Mouse (Mus musculus) heart, embryonic 14.5 days (tissue): ENCODE measurements around the gene Spata32. TPM values are rescaled to one million over a fixed set of nuclear protein-coding genes. Genes with fewer than 3 reads are reported as not detected.
"Not testable (repeated sequence)": the region's sequence is repeated elsewhere in the genome, so short reads cannot be mapped to it uniquely, and the experiment has no call there.

Experiments used
- ATAC-seq: fragments of 200-750 bp; cut with Nextera tagmentation; 2 replicates; pipeline ENCODE4 v1.8.0; 2017; ENCODE audit warnings: low read depth, moderate TSS enrichment; ENCODE audit not compliant: insufficient number of reproducible peaks, insufficient read depth, low FRiP score
- H3K27ac ChIP-seq, 2 experiments: fragments of 200-500 bp in 1 of 2; fragments of 300-500 bp in 1 of 2; sonication (generic) in 1 of 2; replicated peaks in 1 of 2; 2 replicates each; pipeline ENCODE4 v1.5.1; 2012 to 2014; ENCODE audit warnings: low read depth in 2 of 2, low read length in 2 of 2, control low read depth in 1 of 2, mild to moderate bottlenecking in 1 of 2, mixed read lengths in 1 of 2; ENCODE audit not compliant: control insufficient read depth in 1 of 2, insufficient read depth in 1 of 2
- H3K27me3 ChIP-seq: fragments of 300-500 bp; sonication (generic); 2 replicates; pipeline ENCODE4 v1.6.1; 2014; ENCODE audit warnings: mild to moderate bottlenecking, low read length, control low read depth; ENCODE audit not compliant: control insufficient read depth, insufficient read depth
- H3K36me3 ChIP-seq: fragments of 300-500 bp; sonication (generic); 2 replicates; pipeline ENCODE4 v1.6.1; 2014; ENCODE audit warnings: mild to moderate bottlenecking, control low read depth, low read length, mixed read lengths; ENCODE audit not compliant: control insufficient read depth, insufficient read depth
- H3K4me1 ChIP-seq, 2 experiments: fragments of 200-500 bp in 1 of 2; fragments of 300-500 bp in 1 of 2; sonication (generic) in 1 of 2; 2 replicates each; pipeline ENCODE4 v1.6.1; 2012 to 2014; ENCODE audit warnings: low read length in 2 of 2, control low read depth in 1 of 2, mixed read lengths in 1 of 2; ENCODE audit not compliant: control insufficient read depth in 2 of 2, insufficient read depth in 2 of 2
- H3K4me2 ChIP-seq: fragments of 300-500 bp; sonication (generic); 2 replicates; pipeline ENCODE4 v1.6.1; 2014; ENCODE audit warnings: mild to moderate bottlenecking, low read length
- H3K4me3 ChIP-seq, 2 experiments: fragments of 200-500 bp in 1 of 2; fragments of 300-500 bp in 1 of 2; sonication (generic) in 1 of 2; 2 replicates each; pipeline ENCODE4 v1.5.1; 2012 to 2014; ENCODE audit warnings: low read length in 2 of 2, mild to moderate bottlenecking in 2 of 2, control low read depth in 1 of 2, low read depth in 1 of 2, moderate library complexity in 1 of 2; ENCODE audit not compliant: control insufficient read depth in 1 of 2, insufficient read depth in 1 of 2
- H3K9ac ChIP-seq: fragments of 300-500 bp; sonication (generic); 2 replicates; pipeline ENCODE4 v1.6.1; 2014; ENCODE audit warnings: mild to moderate bottlenecking, low read length
- H3K9me3 ChIP-seq: fragments of 300-500 bp; sonication (generic); 2 replicates; pipeline ENCODE4 v1.6.1; 2016; ENCODE audit warnings: low read length, control low read depth; ENCODE audit not compliant: control insufficient read depth
- WGBS: fragments of 180-500 bp; shearing (Covaris S2); extraction: QIAGEN DNeasy Blood & Tissue Kit; methylation state at CpG from one replicate; pipeline ENCODE4 v1.1.7; 2014; 5-methylcytosine and 5-hydroxymethylcytosine counted together
- polyA plus RNA-seq: library from polyadenylated mRNA; unstranded; fragments of >200 nt; fragmentation: Nextera tagmentation; extraction: Ambion mirVana; gene quantifications from 2 replicates; pipeline ENCODE4 v1.2.1, GENCODE M21; 2014

Spata32 gene
- polyA plus RNA-seq, 1 experiment from 2014 or later: not detected

DNA sequence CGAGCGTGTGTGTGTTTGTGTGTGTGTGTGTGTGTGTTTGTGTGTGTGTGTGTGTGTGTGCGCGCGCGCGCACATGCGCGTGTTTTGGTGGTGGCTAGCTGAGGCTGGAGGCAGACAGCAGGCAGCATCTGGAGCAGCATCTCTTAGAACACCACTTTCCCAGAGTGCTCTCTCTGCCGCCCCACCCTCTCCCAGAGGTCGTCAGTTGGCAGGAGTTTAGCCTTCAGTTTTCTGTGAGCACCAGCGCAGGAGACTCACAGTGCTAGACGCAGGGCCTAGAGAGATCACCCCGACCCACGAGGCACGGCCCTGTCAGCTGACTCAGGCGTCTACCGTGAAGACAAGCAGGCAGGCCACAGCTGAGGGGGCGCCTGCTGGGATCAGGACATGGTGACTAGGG is 12.4 kb upstream of the Spata32 start:
- ATAC-seq: no peak
- no peak overlapping the region for H3K27ac ChIP-seq
- H3K9me3 ChIP-seq: no peaks in the 10 kb centered on the region
- peaks cover 49% of the 10 kb centered on the region for H3K36me3 ChIP-seq
- no peaks in the 10 kb centered on the region for H3K27me3 ChIP-seq
- 85% methylated on average over 19 of the region's 19 CpGs for WGBS
- no peak overlapping the region for H3K4me3 ChIP-seq
- no peak overlapping the region for H3K9ac ChIP-seq
- no peak overlapping the region for H3K4me2 ChIP-seq
- no peaks in the 10 kb centered on the region for H3K4me1 ChIP-seq

DNA sequence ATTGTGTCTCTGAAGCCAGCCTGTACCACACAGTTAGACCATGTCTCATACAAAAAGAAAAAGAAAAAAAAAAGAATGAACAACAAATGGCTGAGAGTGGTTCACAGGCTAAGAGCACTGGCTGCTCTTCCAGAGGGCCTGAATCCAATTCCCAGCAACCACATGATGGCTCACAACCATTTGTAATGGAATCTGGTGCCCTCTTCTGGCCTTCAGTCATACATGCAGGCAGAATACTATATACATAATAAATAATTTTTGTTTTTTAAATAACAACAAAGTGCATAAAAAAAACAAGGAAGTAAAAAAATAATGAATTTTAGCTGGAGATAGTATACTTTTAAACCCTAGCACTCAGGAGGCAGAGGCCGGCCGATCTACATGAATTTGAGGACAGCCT is 11.4 kb upstream of the Spata32 start:
- WGBS: 91% methylated on average over 2 of the region's 2 CpGs
- Histone ChIP-seq H3K4me3 (no peak overlapping the region), H3K36me3 (peaks cover 59% of the 10 kb centered on the region)

GRCm38 (mm10) chr11:103223951-103224456 is 5.8 kb upstream of the Spata32 start:
- WGBS: 61% methylated on average over 18 of the region's 18 CpGs
- no peak overlapping the region for H3K4me3 ChIP-seq
- ATAC-seq: no peak
- no peaks in the 10 kb centered on the region for H3K9me3 ChIP-seq
- no peak overlapping the region for H3K4me2 ChIP-seq
- peaks cover 64% of the 10 kb centered on the region for H3K36me3 ChIP-seq
- H3K9ac ChIP-seq: no peak overlapping the region
- H3K27ac ChIP-seq: no peak overlapping the region; a peak in 1 of 4 replicates
- H3K27me3 ChIP-seq: no peaks in the 10 kb centered on the region
- H3K4me1 ChIP-seq: no peaks in the 10 kb centered on the region

More for the DNA sequence above, 11.4 kb upstream of the Spata32 start:
- no peak overlapping the region for H3K9ac ChIP-seq
- no peaks in the 10 kb centered on the region for H3K9me3 ChIP-seq
- no peak overlapping the region for H3K4me2 ChIP-seq
- no peaks in the 10 kb centered on the region for H3K4me1 ChIP-seq
- no peak for ATAC-seq
- no peaks in the 10 kb centered on the region for H3K27me3 ChIP-seq
- no peak overlapping the region for H3K27ac ChIP-seq

DNA sequence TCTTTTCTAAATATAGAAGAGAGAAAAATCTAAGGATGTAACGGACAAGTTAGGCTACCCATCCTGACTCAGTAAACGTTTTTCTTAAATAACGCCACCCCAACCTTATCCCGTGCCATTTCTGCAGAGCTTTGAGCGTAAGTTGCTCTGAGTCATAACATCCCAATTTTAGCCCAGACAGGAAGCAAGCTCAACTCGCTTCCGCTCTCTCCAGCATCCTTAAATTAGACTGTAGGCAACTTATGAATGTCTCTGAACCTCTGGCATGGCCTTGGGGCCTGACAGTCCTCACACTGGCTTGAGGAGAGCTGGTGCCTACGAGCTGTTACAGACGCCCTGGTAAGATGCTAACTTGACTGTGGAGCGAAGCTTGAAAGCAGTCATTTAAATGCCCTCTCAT is 5.2 kb upstream of the Spata32 start:
- Histone ChIP-seq H3K36me3 (peaks cover 61% of the 10 kb centered on the region), H3K27me3 (no peaks in the 10 kb centered on the region), H3K9me3 (no peaks in the 10 kb centered on the region), H3K27ac (no peak overlapping the region; a peak in 1 of 4 replicates), H3K4me1 (no peaks in the 10 kb centered on the region), H3K9ac (no peak overlapping the region), H3K4me3 (no peak overlapping the region), H3K4me2 (no peak overlapping the region)
- WGBS: 79% methylated on average over 10 of the region's 10 CpGs
- ATAC-seq: no peak

DNA sequence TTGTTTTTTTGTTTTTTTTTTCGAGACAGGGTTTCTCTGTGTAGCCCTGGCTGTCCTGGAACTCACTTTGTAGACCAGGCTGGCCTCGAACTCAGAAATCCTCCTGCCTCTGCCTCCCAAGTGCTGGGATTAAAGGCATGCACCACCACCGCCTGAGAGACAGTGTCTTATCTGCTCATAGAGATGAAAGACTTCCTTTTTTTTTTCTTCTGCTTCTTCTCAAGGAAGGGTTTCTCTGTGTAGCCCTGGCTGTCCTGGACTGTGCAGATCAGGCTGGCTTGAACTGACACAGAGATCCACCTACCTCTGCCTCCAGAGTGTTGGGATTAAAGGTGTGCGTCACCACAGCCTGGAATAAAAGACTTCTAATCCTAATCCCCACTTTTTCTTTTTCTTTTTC is 4.5 kb upstream of the Spata32 start:
- H3K9ac ChIP-seq, H3K27me3 ChIP-seq, ATAC-seq, H3K4me3 ChIP-seq, H3K27ac ChIP-seq, H3K4me1 ChIP-seq, H3K4me2 ChIP-seq, H3K9me3 ChIP-seq: not testable (repeated sequence)
- WGBS: 79% methylated on average over 4 of the region's 4 CpGs
- H3K36me3 ChIP-seq: peaks cover 61% of the 10 kb centered on the region

- Histone ChIP-seq H3K36me3 (peaks cover 48% of the 10 kb centered on the region), H3K27me3 (no peaks in the 10 kb centered on the region), H3K27ac (no peak overlapping the region), H3K4me3 (no peak overlapping the region), H3K4me1 (peaks cover 0 to 8% of the 10 kb centered on the region in 2 experiments; a peak in 1 of 4 replicates), H3K9ac (no peak overlapping the region), H3K9me3 (no peaks in the 10 kb centered on the region), H3K4me2 (no peak overlapping the region)
- 84% methylated on average over 6 of the region's 6 CpGs for WGBS
- ATAC-seq: no peak
Measured at GRCm38 (mm10) chr11:103221437-103221836, 3.2 kb upstream of the Spata32 start.

GRCm38 (mm10) chr11:103219995-103220394 is 1.8 kb upstream of the Spata32 start:
- Histone ChIP-seq H3K36me3 (peaks cover 38% of the 10 kb centered on the region), H3K4me2 (no peak overlapping the region), H3K4me1 (peaks cover 0 to 8% of the 10 kb centered on the region in 2 experiments; a peak in 1 of 4 replicates), H3K9ac (no peak overlapping the region), H3K27ac (no peak overlapping the region), H3K27me3 (no peaks in the 10 kb centered on the region), H3K9me3 (no peaks in the 10 kb centered on the region), H3K4me3 (no peak overlapping the region)
- 76% methylated on average over 4 of the region's 4 CpGs for WGBS
- no peak for ATAC-seq

GRCm38 (mm10) chr11:103219259-103219658 is 1.0 kb upstream of the Spata32 start:
- H3K9ac ChIP-seq: no peak overlapping the region
- ATAC-seq: no peak
- 83% methylated on average over 5 of the region's 5 CpGs for WGBS

More at GRCm38 (mm10) chr11:103219259-103219658, 1.0 kb upstream of the Spata32 start:
- Histone ChIP-seq H3K36me3 (peaks cover 31% of the 10 kb centered on the region), H3K4me3 (no peak overlapping the region), H3K4me1 (peaks cover 0 to 8% of the 10 kb centered on the region in 2 experiments; a peak in 1 of 4 replicates), H3K27ac (no peak overlapping the region), H3K27me3 (no peaks in the 10 kb centered on the region), H3K9me3 (no peaks in the 10 kb centered on the region), H3K4me2 (no peak overlapping the region)
